Mouse (Mus musculus): Measurements from ENCODE around the gene Slc37a1.

GRCm38 (mm10) chr17:31392041-31392440 lies 105.4 kb downstream of the Slc37a1 start:
- no peak for TF ChIP-seq HCFC1 (IDR thresholded peaks at IDR 0.05; ENCODE audit: low read depth, low read length)
- no peak for TF ChIP-seq CTCF (IDR thresholded peaks at IDR 0.05 in 2 of 3, conservative IDR thresholded peaks at IDR 0.05 in 1 of 3; ENCODE audit: control insufficient read depth in 1 of 3, insufficient read depth in 1 of 3, low read depth in 2 of 3, low read length in 3 of 3, poor library complexity in 1 of 3, severe bottlenecking in 1 of 3)
- TF ChIP-seq GATA1 (IDR thresholded peaks at IDR 0.05; ENCODE audit: low read depth, low read length), result no peak
- no peak for TF ChIP-seq POLR2A (IDR thresholded peaks at IDR 0.05; ENCODE audit: control insufficient read depth in 1 of 2, insufficient read depth in 1 of 2, low read depth in 1 of 2, low read length in 2 of 2, poor library complexity in 1 of 2)
- TF ChIP-seq KAT2A (conservative IDR thresholded peaks at IDR 0.05; ENCODE audit: low read depth, low read length), result no peak
- no peak for TF ChIP-seq EP300 (IDR thresholded peaks at IDR 0.05; ENCODE audit: low read depth in 1 of 2, low read length in 2 of 2)
- no peak for TF ChIP-seq MAX (IDR thresholded peaks at IDR 0.05; ENCODE audit: low read length)

Measured in MEL (cell line).